Mouse (Mus musculus) hematopoietic stem cell, adult 5-6 weeks (primary cell): ENCODE measurements around the gene Dync1li1. TPM values are rescaled to one million over a fixed set of nuclear protein-coding genes. Genes with fewer than 3 reads are reported as not detected.
"Not testable (repeated sequence)": the region's sequence is repeated elsewhere in the genome, so short reads cannot be mapped to it uniquely, and the experiment has no call there.

ENCODE experiments used
- ATAC-seq, 2 experiments: fragments of 125-278 bp in 1 of 2; replicated peaks in 1 of 2; 2 replicates each; pipeline ENCODE4 v1.8.0; 2016 to 2017; ENCODE audit warnings: inconsistent platforms in 2 of 2, mild to moderate bottlenecking in 2 of 2, moderate number of reproducible peaks in 2 of 2, low read depth in 1 of 2, moderate TSS enrichment in 1 of 2; ENCODE audit not compliant: low FRiP score in 2 of 2, poor library complexity in 2 of 2, severe bottlenecking in 2 of 2, insufficient read depth in 1 of 2, low TSS enrichment in 1 of 2
- total RNA-seq: library from RNA; stranded (forward); fragments of 172-1452, 232-1000 nt; gene quantifications from 2 replicates; pipeline ENCODE4 v1.2.3, GENCODE M21; 2017

The Dync1li1 gene
- 48.2 and 62.9 TPM in 2 replicates for total RNA-seq

DNA sequence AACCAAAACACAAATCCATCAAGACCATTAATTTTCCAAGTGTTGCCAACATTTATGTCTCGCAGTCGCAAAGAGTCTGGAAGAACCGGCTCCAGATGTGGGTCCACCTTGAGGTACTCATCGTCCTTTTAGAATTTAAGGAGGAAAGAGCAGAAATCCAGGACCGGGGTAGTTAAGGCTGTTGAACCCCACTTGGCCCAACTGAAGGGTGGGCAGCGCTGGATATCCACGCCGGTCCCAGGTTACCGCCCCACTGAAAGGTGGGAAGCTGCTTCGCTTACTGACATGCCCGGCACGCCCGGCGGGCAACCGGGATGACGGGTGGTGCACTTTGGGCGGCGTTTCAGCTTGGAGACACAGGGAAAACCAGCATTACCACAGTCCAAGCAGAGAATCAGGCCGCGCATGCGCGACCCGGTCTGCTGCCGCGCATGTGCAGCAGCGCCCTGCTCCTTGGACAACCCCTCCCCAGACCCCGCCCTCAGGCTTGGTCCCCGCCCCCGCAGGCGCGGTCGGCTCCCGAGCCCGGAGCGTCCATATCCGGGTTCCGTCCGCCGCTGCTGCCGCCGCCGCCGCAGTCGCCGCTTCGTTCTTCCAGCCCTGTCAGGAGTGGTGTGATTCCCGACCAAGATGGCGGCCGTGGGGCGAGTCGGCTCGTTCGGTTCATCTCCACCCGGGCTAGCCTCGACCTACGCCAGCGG is at the start of gene Dync1li1:
TSS of gene Dync1li1 (plus strand) at position 539 of the 701 bp plus-strand sequence.
- ATAC-seq, result peak; percentile 94

DNA sequence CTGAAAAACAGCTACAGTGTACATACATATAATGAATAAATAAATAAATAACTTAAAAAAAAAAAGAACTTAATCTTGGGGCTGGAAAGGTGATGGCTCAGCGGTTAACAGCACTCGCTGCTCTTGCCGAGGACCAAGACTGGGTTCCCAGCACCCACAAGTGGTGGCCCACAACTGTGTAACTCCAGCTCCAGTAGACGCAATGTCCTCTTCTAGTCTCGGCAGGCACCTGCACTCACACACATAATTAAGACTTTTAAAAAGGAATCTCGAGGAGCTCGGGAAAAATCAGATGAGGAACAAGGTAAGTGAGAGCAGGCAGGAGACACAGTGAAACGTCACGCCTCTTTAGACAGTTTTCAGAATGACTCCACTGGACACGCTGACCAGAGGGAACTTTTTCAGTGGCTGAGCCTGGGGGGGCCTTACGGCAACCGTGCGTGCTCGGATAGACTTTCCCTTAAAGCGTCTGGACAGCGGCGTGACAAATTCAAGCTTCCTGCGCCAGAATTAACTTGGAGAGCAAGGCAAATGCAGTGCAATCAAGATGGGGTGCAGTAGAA is 49.3 kb upstream of the Dync1li1 start:
- ATAC-seq, result 0 out of 4 replicates have a peak, but pooled peaks of 1 of the 2 experiments have one; percentile 3

DNA sequence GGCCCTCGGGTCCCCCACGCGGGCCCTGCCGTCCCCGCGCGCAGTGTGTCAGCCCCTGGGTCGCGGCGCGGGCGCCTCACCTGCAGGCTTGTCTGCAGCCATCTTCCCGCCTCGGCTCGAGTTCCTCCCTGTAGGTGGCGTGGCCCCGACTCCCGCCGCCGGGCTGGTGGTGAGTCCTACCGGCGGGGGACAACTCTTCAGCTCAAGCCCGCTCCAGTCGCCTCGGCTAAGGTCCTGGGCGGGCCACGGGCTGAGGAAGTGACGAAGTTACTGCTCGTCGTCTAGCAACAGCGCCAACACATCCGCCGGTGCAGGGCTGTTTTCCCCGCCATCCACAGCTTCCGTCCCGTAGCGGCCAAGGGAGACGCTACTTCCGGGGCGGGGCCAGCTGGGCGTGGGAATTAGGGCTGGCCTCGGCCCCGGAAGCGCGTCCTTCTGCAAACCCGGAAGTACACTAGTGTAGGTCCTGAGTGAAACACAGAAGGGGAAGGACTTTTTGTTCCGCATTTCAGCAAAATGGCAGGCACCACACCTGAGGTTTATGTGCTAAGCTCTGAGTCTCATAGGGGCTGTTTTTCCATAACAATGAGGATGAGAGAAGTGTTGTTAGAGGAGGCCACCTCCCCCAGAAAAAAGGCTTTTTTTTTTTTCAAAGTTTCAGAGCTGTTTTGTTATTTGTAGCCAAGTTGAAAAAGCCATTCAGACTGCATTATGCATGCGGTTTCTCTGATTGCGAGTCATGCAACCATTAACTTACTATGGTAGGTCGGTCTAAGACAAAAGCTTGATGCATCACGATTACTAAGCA is 48.5 kb upstream of the Dync1li1 start, which contains the start of gene Cnot10:
TSS of gene Cnot10 (minus strand) at position 346 of the 808 bp plus-strand sequence.
- ATAC-seq, result peak; percentile 99

DNA sequence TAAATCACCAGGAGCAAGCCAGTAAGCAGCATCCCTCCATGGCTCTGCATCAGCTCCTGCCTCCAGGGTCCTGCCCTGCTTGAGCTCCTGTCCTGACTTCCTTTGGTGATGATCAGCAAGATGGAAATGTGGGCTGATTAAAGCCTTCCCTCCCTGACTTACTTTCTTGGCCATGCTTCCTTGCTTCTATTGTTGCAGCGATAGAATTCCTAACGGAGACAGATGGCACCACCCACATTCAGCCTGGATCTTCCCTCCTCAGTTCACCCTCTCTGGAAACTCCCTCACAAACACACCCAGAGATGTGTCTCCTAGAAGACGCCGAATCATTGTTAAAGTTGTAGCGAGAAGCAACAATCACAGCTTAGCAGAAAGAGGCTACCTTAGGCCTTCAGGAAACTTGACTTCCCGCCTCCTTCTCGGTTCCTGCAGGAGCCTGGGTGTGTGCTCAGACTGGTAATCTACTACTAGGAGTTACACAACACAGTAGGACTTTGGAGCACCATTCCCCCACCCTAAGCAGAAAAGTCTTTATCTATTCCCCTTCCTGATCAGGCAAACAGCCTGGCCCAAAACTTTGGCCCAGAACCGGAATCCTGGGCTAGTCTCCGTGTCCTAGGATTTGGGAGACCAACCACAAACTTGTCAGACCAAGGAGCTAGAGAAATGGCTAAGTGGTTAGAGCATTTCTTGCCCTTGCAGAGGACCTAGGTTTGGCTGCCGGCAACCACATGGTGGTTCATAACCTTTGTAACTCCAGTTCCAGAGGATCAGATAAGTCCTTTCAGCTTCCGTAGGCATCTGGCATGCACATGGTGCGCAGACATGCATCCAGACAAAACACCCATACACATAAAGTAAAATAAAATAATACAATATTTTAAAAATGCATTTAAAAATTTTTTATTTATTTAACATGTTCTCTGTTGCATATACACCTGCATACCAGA is 41.8 kb upstream of the Dync1li1 start:
- no peak for ATAC-seq

DNA sequence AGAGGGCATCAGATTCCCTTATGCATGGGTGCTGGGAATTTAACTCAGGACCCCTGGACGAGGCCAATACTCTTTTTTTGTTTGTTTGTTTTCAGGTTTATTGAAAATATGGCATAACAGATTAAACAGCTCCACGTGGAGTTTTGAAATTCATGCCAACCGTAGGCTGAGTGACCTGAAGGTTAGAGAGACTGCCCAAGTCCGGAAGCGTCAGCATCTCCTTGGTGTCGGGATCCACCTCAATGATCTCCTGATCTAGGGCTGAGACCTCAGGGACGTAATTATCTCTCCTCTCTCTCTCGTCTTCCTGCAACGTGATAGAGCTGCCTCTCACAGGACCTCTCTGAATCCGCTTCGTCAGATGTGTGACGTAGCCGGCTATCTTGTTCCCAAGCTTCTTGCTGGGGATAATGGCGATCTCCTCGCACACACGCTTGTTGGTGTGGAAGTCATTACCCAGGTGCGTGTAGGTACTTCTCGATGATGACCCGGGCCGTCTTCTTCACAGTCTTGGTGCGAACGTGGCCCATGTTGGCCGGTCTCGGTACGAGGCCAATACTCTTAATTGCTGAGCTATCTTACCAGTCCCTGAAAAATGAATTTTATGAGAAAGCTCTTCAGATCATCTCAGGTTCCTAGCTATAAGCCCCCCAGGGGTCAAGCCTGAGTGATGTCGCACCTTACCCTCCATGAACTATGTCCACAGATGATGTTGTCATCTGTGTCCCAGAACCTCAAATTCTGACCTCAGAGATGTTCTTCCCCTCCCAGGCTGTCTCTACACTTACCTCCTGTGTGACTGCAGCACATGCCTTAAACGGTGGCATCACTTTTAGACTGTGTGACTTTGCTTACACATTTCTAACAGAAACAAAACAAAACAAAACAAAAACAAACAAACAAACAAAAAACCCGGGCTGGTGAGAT is 40.8 kb upstream of the Dync1li1 start:
- no peak for ATAC-seq

DNA sequence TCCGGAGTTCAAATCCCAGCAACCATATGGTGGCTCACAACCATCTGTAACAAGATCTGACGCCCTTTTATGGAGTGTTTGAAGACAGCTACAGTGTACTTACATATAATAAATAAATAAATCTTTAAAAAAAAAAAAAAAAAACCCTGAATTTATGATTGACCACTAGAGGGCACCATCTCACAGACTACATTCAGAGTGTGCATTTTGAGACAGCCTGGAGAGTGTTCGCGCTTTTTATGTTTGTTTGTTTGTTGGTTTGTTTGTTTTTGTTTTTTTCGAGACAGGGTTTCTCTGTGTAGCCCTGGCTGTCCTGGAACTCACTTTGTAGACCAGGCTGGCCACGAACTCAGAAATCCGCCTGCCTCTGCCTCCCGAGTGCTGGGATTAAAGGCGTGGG is 40.1 kb upstream of the Dync1li1 start:
- ATAC-seq, result not testable (repeated sequence)

DNA sequence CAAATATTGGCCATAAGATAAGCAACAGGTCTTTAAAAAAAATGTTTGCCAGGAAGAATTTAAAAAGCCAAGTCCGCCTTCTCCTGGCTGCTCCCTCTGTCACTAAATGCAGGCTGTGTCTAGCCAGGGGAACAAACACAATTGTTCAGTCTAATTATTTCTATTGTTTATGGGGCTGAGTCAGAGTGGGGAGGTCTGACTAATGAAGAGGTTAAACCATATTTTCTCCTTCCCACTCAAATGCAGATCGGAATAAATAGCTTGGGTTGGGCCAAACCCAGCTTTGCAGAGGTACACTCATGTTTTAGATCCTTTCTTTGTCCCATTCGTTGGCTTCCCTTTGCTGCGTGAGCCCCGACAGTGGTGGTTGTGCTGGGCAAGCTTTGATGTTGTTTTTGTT is 39.2 kb upstream of the Dync1li1 start:
- no peak for ATAC-seq

DNA sequence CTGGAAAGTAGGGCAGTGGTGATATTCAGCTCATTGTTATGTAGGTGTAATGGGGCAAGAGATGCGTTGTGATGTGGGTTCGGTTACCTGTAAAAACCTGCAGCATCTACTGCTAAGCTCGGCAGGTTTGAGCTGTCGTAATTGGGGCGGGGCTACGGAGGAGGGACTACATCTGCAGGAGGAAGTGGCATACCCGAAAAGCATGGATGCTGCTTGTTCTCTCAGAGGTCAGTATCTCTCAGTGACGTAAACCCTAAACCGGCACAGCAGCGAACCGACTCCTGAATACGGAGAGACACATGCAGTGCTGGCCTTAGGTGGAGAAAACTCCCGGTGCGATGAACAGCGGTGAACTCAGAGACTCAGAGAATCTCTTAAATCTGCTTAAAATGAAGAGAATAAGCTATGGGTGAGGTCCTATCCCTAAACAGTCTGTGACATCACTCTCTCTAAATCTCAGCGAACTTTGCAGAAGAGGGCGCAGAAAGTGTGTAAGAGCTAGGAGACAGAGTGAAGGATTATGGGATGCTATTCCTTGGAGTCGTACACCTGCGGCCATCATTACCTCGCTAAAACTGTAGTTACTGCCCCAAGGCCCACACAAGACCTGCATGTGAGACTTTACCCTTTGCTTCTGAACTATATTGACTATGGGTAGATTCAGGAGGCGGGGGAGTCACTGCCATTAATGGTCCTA is 37.5 kb upstream of the Dync1li1 start:
- ATAC-seq, result no peak

DNA sequence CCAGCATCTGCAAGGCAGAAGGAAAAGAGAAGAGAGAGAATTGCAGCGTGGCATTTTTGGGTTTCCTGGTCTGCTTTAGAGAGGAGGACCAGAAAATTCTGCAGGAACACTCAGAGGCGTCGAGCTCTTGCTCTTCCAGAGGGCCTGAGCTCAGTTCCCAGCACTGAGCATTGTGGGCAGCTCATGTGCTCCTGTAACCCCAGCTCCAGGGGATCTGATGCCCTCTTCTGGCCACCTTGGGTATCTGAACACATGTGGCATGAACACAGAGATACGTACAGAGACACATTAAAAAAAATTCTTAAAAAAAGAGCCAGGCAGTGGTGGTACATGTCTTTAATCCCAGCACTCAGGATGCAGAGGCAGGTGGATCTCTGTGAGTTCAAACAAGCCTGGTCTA is 33.2 kb upstream of the Dync1li1 start:
- no peak for ATAC-seq

DNA sequence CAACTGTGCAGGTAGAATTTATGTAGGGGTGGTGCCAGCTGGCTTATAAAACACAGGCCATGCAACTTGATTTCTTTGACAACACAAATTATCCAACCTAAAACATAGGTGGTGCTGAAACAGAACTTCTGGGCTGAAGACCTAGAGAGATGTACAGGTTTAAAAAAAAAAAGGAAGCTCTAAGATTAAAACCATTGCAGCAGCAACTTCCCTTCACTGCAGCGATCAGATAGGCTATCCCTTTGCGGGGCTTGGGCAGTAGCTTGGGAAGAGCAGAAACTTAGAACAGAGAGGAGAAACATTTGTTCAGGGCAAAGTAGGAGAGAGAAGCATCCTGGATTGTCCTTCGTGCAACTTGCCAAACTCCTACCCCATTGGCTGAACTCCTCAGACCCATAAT is 31.9 kb upstream of the Dync1li1 start:
- no peak for ATAC-seq

DNA sequence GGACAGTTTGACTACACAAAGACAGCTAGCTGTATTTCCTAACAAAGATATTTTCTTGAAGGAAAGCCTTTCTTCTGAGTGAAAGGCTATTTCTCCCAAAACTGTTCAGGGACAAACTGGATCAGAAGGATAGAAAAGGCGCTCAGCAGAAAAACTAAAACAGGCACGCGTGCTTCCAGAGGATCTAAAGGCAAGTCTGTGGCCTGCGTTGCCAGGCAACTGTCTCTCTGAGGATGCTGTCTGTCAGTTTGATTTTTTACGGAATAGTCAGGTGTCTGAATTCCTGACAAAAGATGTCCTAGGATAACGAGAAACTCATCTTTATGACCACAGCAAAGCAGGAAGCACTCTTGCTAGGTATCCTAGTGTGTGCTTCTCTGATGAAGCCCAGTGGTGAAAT is 28.1 kb upstream of the Dync1li1 start:
- ATAC-seq, result no peak

DNA sequence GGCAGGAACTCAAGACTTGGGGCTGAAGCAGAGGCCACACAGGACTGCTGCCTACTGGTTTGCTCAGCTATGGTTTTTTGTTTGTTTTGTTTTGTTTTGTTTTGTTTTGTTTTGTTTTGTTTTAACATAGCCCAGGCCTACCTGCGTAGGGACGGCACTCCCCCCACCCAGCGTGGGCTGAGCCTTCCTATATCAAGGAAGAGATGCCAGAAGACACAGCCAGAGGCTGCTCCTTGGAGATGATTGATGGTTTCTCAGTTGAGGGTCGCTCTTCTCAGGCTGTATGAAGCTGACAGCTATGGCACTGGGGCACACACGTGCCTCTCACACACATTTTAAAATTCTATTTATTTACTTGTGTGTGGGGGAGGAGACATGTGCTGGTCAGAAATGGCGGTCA is 27.6 kb upstream of the Dync1li1 start:
- no peak for ATAC-seq

DNA sequence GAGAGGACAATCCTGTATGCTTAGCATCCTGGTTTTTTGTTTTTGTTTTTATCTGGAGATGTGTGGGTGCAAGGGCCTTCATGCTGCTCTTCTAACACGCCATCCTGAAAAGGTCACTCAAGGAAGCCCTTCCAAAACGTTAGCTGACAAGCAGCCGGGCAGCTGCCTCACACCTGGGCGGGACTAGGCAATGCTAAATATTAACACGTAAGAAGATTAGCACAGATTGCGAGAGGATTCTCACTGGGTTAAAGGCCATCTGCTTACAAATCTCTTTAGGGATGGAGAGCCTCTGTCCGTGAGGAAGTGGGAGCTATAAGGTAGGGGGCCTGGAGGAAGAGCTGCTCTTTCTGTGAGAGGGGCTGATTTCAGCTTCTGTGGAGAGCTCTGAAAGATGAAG is 26.6 kb upstream of the Dync1li1 start:
- ATAC-seq, result no peak

DNA sequence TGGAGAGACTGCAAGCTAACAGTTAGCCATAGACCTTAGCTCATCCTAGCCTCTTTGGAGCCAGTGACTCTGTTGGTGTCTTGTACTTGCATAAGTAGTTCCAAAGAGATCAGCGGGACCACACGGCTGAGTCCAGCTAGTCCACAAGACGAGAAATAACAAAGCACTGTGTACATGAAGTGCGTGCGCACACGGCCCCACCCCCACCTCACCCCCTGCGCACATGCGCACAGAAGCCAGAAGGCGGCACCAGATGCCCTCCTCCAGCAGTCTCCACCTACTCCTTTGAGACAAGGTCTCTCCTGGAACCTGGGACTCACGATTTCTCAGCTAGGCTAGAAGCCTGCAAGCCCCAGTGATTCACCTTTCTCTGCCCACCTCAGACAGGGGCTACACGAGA is 24.8 kb upstream of the Dync1li1 start:
- ATAC-seq, result no peak

DNA sequence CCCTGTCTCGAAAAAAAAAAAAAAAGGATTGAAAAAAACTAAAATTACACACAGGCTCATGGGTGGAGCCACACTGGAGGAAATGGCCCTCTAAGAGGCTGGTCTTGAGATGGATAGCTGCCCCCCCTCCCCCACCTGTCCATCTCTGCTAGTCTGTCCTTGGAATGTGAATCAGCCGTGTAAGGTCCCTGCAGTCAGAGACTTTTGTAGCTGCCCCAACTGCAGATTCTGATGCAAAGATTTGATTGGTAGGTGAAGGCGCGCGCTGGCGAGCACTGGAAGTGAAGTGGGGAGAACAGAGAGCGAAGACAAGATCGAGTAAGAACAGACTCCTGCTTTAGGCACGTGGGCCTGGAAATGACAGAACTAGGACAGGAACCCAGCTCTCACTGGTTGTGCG is 21.7 kb upstream of the Dync1li1 start:
- no peak for ATAC-seq

DNA sequence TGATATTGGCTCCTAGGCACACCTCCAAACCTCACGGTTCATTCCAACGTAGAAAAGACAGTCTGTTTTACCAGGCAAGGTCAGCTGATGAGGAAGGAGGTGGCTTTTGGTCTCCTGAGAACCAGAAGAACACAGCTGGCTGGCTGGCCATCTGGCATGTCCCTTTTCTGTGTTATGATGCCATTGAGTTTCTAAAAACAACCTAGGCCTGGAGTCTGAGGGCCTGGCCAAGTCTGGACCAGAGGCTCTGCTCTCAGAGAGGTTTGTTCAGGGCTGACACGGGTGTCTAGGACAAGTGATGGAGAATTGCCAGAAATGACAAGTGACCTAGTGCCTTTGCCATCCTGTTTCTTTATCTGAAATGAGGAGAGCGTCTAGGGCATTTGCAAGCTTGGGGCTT is 20.5 kb upstream of the Dync1li1 start:
- ATAC-seq, result no peak
